Mouse (Mus musculus): ENCODE measurements around the gene Xkr8. TPM values are rescaled to one million over a fixed set of nuclear protein-coding genes. Genes with fewer than 3 reads are reported as not detected.
A peak's percentile ranks its signal among the peaks of the same experiment; 100 is the strongest.
"Not testable (repeated sequence)": the region's sequence is repeated elsewhere in the genome, so short reads cannot be mapped to it uniquely, and the experiment has no call there.

The Xkr8 gene
- polyA plus RNA-seq, 1 experiment from 2014 or later: 3.4 TPM

DNA sequence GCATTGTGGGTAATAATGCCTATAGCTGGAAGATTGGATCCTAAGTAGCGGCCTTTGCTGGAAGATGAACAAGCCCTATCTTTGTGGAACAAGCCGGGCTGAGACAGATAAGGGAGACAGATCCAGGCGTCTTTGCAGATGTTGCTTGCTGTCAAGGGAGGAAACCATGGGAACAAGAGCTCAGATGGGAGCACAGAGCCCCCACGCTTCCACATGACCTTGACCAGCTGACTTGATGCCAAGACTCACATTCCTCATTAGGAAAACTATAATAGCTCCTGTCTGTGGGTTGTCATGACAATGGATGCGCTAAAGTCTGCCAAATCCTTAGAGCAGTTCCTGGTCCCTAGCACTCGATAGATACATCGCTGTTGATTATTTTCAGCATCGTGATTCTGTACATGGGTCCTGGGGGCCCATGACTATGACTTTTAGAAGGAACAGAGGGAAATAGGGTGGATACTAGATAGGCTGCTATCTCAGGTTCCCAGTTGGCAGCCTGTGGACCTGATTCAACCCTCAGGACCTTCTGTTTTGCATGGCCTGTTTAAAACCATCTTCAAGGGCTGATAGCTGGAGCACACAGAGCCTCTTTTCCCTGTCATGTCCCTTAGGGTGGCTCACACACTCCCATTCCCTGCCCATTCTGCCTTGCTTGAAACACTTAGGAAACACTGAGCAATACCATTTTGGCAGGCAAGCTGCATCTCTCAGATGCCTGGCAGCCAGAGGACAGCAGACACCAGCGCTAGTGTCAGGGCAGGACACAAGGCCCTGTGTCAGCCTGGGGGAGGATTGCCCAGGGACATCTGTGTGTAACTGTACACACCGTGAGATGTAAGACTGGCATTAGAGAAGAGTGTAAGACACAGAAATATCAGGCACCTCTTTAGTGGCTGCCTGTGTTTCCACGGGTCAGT, 11.9 kb upstream of the Xkr8 start:
- Histone ChIP-seq H3K27me3 (replicated peaks; ENCODE audit: control insufficient read depth, insufficient read depth, low read length) (no peaks in the 10 kb centered on the region), H3K4me1 (ENCODE audit: control insufficient read depth, insufficient read depth, low read length) (peaks cover 4% of the 10 kb centered on the region; the same call in 1 of the 2 replicates), H3K36me3 (ENCODE audit: control insufficient read depth, insufficient read depth, low read length) (no peaks in the 10 kb centered on the region), H3K9me3 (ENCODE audit: control insufficient read depth, low read length) (no peaks in the 10 kb centered on the region), H3K9ac (ENCODE audit: low read depth, low read length) (no peak overlapping the region), H3K4me3 (ENCODE audit: low read length) (no peak overlapping the region), H3K4me2 (ENCODE audit: low read depth, low read length) (no peak overlapping the region), H3K27ac (ENCODE audit: low read length) (no peak overlapping the region)
- ATAC-seq: no peak
- WGBS: 74% methylated on average over 11 of the region's 11 CpGs

DNA sequence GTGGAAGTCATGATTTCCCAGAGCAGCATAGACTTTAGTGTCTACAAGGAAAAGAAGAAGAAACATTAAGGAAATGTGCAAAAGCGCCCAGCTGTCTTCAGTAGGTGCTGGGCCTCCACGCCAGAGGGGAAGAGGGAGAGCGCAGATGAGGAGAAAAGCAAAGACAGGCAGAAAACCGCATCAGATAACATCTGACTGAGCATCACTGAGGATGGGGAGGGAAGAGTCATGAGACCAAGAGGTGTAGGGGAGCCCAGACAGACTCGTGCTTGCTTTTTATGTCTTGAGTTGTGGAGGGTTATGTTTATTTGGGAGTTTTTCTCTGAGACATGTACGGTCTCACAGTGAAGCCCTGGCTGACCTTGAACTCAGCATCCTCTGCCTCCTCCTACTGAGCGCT, 9.1 kb upstream of the Xkr8 start:
- Histone ChIP-seq H3K4me1 (ENCODE audit: control insufficient read depth, insufficient read depth, low read length) (no peaks in the 10 kb centered on the region), H3K36me3 (ENCODE audit: control insufficient read depth, insufficient read depth, low read length) (no peaks in the 10 kb centered on the region), H3K4me3 (ENCODE audit: low read length) (no peak overlapping the region), H3K9me3 (ENCODE audit: control insufficient read depth, low read length) (no peaks in the 10 kb centered on the region), H3K27me3 (replicated peaks; ENCODE audit: control insufficient read depth, insufficient read depth, low read length) (no peaks in the 10 kb centered on the region), H3K9ac (ENCODE audit: low read depth, low read length) (no peak overlapping the region), H3K27ac (ENCODE audit: low read length) (no peak overlapping the region), H3K4me2 (ENCODE audit: low read depth, low read length) (no peak overlapping the region)
- no peak for ATAC-seq
- WGBS: 90% methylated on average over 7 of the region's 7 CpGs

DNA sequence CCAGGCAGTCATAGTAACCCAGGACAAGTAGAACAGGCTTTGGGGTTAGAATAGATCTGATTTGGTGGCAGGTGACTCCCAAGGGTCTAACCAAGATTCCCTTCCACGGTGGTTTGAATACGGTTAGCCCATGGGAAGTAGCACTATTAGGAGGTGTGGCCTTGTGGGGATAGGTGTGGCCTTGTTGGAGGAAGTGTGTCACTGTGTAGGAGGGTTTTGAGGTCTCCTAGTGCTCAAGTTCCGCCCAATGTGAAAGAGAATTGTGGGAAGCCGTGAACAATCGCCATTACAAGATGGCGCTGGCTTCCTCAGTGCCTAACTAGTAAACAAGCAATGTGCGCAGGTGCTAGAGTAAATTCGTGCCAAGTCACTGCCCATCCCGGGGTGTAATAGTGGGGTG, 4.8 kb upstream of the Xkr8 start:
- WGBS: 93% methylated on average over 9 of the region's 9 CpGs

DNA sequence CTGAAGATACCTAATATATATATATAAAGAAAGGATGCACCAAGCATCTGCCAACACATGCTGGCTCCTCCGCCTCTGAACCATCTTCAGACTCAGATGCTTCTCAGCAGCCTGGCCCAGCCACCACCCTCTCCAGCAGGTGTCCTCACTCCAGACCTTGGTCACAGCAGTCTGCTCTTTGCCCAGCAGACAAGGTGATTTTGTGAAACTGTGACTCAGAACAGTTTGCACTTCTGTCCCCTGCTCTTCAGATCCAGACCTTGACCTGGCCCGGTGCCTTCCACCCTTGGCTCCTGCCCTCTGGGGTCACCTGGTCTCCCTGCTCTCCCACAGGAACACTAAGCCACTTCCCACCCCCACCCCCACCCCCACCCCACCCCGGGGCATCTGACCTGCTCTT, 3.5 kb upstream of the Xkr8 start:
- H3K27ac ChIP-seq (ENCODE audit: low read length): no peak overlapping the region
- H3K4me2 ChIP-seq (ENCODE audit: low read depth, low read length): no peak overlapping the region
- H3K9ac ChIP-seq (ENCODE audit: low read depth, low read length): no peak overlapping the region
- no peaks in the 10 kb centered on the region for H3K36me3 ChIP-seq (ENCODE audit: control insufficient read depth, insufficient read depth, low read length)
- peak; percentile 36 for ATAC-seq
- 54% methylated on average over 3 of the region's 3 CpGs for WGBS
- no peaks in the 10 kb centered on the region for H3K27me3 ChIP-seq (replicated peaks; ENCODE audit: control insufficient read depth, insufficient read depth, low read length)
- H3K4me3 ChIP-seq (ENCODE audit: low read length): no peak overlapping the region
- H3K9me3 ChIP-seq (ENCODE audit: control insufficient read depth, low read length): no peaks in the 10 kb centered on the region
- peaks cover 5% of the 10 kb centered on the region for H3K4me1 ChIP-seq (ENCODE audit: control insufficient read depth, insufficient read depth, low read length)

More for the DNA sequence above, 4.8 kb upstream of the Xkr8 start:
- not testable (repeated sequence) for H3K4me3 ChIP-seq (ENCODE audit: low read length); H3K9me3 ChIP-seq (ENCODE audit: control insufficient read depth, low read length); H3K27ac ChIP-seq (ENCODE audit: low read length); H3K36me3 ChIP-seq (ENCODE audit: control insufficient read depth, insufficient read depth, low read length); H3K4me2 ChIP-seq (ENCODE audit: low read depth, low read length); ATAC-seq; H3K9ac ChIP-seq (ENCODE audit: low read depth, low read length); H3K4me1 ChIP-seq (ENCODE audit: control insufficient read depth, insufficient read depth, low read length); H3K27me3 ChIP-seq (replicated peaks; ENCODE audit: control insufficient read depth, insufficient read depth, low read length)

DNA sequence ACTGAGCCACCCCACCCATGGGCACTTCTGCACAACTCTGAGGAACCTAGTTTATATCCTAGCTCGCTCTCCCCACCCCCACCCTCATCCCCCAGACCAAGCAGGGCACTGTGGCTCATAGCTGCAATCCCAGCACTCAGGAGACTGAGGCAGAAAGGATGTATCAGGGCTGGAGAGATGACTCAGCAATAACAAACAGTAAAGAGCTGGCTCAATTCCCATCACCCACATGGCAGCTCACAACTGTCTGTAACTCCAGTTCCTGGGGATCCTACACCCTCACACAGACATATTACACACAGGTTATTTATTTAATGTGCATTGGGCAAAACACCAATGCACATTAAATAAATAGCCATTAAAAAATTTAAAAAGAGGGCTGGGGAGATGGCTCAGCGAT, 3.0 kb upstream of the Xkr8 start:
- no peaks in the 10 kb centered on the region for H3K9me3 ChIP-seq (ENCODE audit: control insufficient read depth, low read length)
- no peak overlapping the region for H3K27ac ChIP-seq (ENCODE audit: low read length)
- no peaks in the 10 kb centered on the region for H3K27me3 ChIP-seq (replicated peaks; ENCODE audit: control insufficient read depth, insufficient read depth, low read length)
- H3K9ac ChIP-seq (ENCODE audit: low read depth, low read length): no peak overlapping the region
- H3K36me3 ChIP-seq (ENCODE audit: control insufficient read depth, insufficient read depth, low read length): no peaks in the 10 kb centered on the region
- 76% methylated on average over 2 of the region's 2 CpGs for WGBS
- no peak overlapping the region for H3K4me3 ChIP-seq (ENCODE audit: low read length)
- peaks cover 5% of the 10 kb centered on the region for H3K4me1 ChIP-seq (ENCODE audit: control insufficient read depth, insufficient read depth, low read length)
- H3K4me2 ChIP-seq (ENCODE audit: low read depth, low read length): no peak overlapping the region
- no peak for ATAC-seq

DNA sequence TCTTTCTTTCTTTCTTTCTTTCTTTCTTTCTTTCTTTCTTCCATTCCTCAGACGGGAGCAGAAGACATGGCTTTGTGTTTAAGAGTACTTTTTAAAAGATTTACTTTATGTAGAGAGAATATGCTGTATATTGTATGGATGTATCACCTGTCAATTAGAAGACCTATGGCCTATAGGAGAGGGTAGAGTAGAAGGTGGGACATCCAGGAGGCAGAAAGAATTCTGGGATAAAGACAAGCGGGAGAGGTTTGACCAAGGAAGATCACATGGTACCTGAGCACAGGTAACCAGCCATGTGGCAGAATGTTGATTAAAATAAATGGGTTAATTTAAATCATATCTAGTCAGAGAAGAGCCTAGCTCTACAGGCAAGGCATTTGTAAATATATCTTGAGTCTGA, 2.4 kb upstream of the Xkr8 start:
- peaks cover 5% of the 10 kb centered on the region for H3K4me1 ChIP-seq (ENCODE audit: control insufficient read depth, insufficient read depth, low read length)
- H3K27me3 ChIP-seq (replicated peaks; ENCODE audit: control insufficient read depth, insufficient read depth, low read length): no peaks in the 10 kb centered on the region
- no peaks in the 10 kb centered on the region for H3K36me3 ChIP-seq (ENCODE audit: control insufficient read depth, insufficient read depth, low read length)
- no peak overlapping the region for H3K4me3 ChIP-seq (ENCODE audit: low read length)
- WGBS: 93% methylated on average over 2 of the region's 2 CpGs
- ATAC-seq: no peak
- no peak overlapping the region for H3K9ac ChIP-seq (ENCODE audit: low read depth, low read length)
- H3K27ac ChIP-seq (ENCODE audit: low read length): no peak overlapping the region
- H3K4me2 ChIP-seq (ENCODE audit: low read depth, low read length): no peak overlapping the region
- no peaks in the 10 kb centered on the region for H3K9me3 ChIP-seq (ENCODE audit: control insufficient read depth, low read length)

DNA sequence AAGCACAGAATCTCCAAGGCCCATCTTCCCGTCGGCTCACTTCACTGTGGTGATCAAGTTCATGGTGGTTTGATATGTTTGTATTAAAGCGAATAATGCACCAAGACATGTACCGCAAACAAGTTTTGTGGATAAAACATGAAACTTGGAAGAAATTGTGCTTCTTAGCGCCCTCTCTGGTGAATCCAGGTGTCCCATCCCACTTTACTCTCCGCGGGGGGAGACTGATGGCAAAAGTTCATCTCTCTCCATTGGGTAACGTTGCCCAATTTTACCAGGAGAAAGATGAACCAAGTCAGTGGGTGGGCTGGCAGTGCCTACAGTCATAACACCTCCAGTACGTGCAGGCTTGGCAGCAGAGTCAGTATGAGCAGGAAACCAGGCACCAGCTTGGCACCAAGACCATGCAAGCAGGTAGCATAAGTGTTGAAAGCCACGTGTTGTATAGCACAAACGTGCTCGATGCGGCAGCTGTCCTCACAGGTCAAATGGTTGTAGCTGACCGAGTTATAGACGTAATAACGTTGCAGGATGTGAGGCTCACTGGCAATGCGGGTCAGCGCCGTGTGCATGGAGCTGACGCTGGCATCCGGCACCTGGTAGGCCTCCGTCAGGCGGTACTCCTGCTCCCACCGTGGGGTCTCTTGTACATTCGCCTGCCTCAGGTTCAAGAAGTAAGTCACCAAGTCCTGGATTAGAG, 875 bp upstream of the Xkr8 start:
- Histone ChIP-seq H3K27me3 (replicated peaks; ENCODE audit: control insufficient read depth, insufficient read depth, low read length) (no peaks in the 10 kb centered on the region), H3K4me3 (ENCODE audit: low read length) (no peak overlapping the region), H3K4me2 (ENCODE audit: low read depth, low read length) (no peak overlapping the region; the same call in 1 of the 2 replicates), H3K27ac (ENCODE audit: low read length) (no peak overlapping the region), H3K9ac (ENCODE audit: low read depth, low read length) (no peak overlapping the region), H3K9me3 (ENCODE audit: control insufficient read depth, low read length) (no peaks in the 10 kb centered on the region), H3K4me1 (ENCODE audit: control insufficient read depth, insufficient read depth, low read length) (peaks cover 5% of the 10 kb centered on the region), H3K36me3 (ENCODE audit: control insufficient read depth, insufficient read depth, low read length) (no peaks in the 10 kb centered on the region)
- 93% methylated on average over 25 of the region's 25 CpGs for WGBS
- no peak for ATAC-seq

DNA sequence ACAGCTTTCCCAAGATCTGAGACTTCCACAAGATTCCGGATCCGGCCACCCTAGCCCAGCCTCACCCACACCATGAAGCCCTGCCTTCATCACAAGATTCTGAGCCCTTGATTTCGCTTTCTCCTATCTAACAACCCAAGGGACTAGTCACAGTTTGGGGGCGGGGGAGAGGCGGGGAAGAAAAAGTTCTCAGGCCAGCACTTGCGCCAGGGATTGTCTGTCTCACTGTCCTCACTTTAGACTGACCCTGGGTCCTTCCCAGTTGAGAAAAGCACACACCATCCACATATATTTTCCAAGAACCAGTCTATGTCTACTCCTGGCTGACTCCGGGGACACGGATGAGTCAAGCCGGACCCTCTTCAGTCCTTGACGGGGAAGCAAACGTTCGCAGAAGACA, 730 bp downstream of the Xkr8 start:
- H3K9ac ChIP-seq (ENCODE audit: low read depth, low read length): peak overlapping the region; percentile 72
- H3K4me1 ChIP-seq (ENCODE audit: control insufficient read depth, insufficient read depth, low read length): peaks cover 5% of the 10 kb centered on the region
- no peak overlapping the region for H3K27ac ChIP-seq (ENCODE audit: low read length)
- no peaks in the 10 kb centered on the region for H3K36me3 ChIP-seq (ENCODE audit: control insufficient read depth, insufficient read depth, low read length)
- no peaks in the 10 kb centered on the region for H3K9me3 ChIP-seq (ENCODE audit: control insufficient read depth, low read length)
- ATAC-seq: no peak
- H3K4me3 ChIP-seq (ENCODE audit: low read length): peak overlapping the region; percentile 57
- 39% methylated on average over 12 of the region's 12 CpGs for WGBS
- H3K4me2 ChIP-seq (ENCODE audit: low read depth, low read length): peak overlapping the region; percentile 87
- no peaks in the 10 kb centered on the region for H3K27me3 ChIP-seq (replicated peaks; ENCODE audit: control insufficient read depth, insufficient read depth, low read length)

DNA sequence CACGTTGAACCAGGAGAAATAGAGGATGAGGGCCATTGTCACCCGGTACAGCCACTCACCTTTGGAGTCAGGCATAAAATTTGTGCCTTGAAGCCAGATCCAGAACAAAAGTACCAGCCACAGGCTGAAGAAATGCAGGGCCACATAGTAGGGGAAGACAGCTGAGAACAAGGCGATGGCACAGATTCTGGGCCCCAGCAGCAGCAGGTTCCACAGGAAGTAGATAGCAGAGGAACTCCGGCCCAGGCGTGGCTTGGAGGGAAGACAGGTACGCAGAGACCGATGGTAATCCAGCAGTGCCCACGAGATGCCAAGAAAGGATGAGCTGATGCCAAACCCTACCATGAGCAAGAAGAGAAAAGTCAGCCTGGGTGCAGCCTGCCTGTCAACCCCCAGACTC, 4.1 kb downstream of the Xkr8 start:
- Histone ChIP-seq H3K9ac (ENCODE audit: low read depth, low read length) (no peak overlapping the region), H3K4me2 (ENCODE audit: low read depth, low read length) (no peak overlapping the region), H3K4me1 (ENCODE audit: control insufficient read depth, insufficient read depth, low read length) (peaks cover 5% of the 10 kb centered on the region), H3K4me3 (ENCODE audit: low read length) (no peak overlapping the region), H3K9me3 (ENCODE audit: control insufficient read depth, low read length) (no peaks in the 10 kb centered on the region), H3K36me3 (ENCODE audit: control insufficient read depth, insufficient read depth, low read length) (no peaks in the 10 kb centered on the region), H3K27me3 (replicated peaks; ENCODE audit: control insufficient read depth, insufficient read depth, low read length) (no peaks in the 10 kb centered on the region), H3K27ac (ENCODE audit: low read length) (no peak overlapping the region)
- WGBS: 86% methylated on average over 8 of the region's 8 CpGs
- ATAC-seq: no peak
